Mouse (Mus musculus): ENCODE data around the gene Ercc2.

Gene Ercc2

DNA sequence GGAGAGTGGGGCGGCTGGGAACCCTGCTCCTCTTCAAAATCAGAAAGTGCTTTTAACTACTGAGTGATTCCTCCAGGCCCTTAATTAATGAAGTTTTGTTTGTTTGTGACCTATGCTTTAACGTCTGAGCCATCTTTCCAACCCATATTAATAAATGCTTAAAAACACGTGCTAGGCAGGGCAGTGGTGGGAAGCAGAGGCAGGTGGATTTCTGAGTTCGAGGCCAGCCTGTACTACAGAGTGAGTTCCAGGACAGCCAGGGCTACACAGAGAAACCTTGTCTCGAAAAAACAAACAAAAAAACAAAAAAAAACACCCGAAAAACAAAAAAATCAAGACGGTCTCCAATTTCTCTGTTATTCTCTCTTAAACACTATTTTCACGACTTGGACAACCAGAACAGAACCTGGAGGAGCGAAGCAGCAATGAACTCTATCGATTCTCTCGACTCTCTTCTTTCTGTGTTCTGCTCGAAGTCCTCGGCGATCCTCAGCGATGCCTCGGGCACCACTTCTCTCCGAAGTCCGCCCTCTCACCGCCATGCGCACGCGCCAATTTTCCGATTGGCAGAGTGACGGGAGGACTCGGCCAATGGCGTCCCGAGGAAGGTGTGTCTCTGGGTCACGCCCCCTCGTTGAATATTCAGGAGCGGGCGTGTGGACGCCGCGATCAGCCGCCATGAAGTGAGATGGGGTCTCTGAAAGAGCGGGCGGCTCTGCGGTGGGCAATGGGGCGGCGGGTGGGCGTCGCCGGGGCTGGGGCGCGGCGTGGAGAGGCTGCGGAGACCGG lies at the start of gene Ercc2:
TSS of gene Ercc2 (plus strand) at position 634 of the 789 bp plus-strand sequence.
- peak; percentile 98 for DNase-seq

DNA sequence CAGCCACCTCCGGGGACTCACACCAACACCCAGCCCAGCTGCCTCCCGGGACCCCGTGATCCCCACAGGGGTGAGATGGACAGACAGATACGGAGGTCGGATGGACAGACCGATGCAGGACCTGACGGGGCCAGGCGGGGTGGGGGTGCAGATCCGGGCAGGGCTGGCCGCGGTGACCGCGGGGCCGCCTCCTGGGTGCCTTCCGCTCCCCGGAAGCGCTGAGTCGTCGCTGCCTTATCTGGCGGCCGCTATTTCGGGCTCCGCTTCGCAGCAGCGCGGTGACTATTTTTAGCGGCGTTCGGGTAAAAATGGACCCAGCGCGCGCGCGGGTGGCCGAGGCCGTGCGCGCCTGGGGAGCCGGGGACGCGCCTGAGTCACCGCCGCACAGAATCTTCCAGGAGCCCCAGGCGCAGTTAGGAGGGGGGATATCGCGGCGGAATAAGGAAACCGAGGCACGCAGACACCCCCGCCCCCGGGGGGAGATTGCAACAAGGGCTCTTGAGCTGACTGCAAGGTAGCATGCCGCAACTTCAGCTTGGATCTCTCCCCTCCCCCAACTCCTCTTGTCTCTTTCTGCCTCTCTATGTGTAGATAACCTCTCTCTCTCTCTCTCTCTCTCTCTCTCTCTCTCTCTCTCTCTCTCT lies 49.0 kb upstream of the Ercc2 start:
- DNase-seq, result peak; percentile 24 to 42

DNA sequence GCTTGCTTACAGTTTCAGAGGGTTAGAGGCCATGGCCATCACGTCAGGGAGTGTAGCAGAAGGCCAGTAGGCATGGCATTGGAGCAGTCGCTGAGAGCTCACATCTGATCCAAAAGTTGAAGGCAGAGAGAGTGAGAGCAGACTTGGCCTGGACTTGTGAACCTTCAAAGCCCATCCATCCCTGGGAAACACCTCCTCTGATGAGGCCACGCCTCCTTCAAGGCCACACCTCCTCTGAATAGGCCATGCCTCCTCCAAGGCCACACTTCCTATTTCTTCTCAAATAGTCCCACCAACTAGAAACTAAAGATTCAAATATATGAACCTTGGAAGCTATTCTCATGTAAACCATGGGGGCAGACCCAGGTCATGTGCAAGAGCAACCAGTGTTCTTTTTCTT lies 46.2 kb upstream of the Ercc2 start:
- DNase-seq, result no peak

DNA sequence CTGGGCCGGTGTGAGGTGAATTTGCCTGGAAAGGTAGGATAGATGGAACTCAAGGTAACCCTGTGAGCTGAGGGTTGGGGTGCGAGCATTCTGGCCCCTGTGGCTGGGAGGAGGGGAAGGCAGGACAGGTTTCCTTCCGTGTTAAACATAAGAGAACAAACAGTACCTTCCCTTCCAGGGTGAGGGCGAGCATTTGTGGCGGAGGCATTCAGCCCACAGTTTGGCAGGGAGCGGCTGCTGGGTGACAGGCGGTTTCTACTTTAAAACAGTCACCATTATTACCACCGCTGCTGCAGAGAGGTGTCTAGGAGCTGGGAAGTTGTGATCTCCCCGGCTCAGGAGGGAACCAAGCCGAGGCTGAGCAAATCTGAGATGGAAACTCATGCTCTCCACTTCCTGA lies 44.7 kb upstream of the Ercc2 start:
- no peak for DNase-seq

DNA sequence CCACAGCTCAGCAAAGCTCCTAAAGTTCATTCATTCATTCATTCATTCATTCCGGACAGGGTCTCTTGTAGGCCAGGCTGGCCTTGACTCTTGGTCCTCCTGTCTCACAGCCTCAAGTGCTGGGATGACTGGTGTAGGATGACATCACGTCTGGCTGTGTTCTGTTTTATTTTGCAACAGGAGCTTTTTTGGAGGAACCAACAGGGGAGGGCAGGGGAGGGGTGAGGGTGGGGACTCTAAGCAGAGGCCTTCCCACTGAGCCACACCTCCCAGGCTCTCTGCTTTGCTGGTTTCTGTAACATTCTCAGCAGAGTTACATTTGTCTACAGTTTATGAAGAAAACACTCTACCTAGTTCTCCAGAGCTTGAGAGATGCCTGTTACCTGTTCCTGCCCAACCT lies 43.8 kb upstream of the Ercc2 start:
- DNase-seq, result no peak

DNA sequence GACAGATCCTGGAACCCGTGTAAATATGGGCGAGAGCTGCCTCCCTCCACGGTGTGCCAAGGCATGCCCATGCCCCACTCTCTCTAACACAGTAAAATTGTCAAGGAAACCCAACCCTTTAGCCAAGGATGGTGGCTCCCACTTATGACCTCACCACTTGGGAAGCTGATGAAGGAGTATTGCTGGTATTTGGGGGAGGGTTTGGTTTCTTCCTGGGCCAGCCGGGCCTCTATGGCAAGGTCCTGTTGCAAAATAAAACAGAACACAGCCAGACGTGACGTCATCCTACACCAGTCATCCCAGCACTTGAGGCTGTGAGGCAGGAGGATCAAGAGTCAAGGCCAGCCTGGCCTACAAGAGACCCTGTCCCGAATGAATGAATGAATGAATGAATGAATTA lies 43.2 kb upstream of the Ercc2 start:
- DNase-seq, result no peak

DNA sequence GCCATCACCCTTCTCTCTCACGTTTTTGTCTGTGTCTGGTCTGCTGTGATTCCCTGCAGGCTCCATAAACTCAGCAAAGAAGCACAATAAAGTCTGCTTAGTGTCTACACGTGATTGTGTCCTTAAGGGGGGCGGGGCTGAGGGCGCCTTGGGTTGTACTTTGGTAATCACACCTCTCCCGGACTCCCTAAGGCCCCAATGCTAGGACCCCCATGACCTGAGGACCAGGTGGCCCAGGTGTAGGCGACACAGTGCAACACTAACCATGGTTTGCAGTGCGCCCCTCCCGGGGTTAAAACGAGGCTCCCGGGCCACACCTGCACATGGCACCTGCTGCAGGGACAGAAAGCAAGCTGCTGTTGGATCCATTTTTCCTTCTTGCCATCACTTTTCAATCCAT lies 40.6 kb upstream of the Ercc2 start:
- DNase-seq, result no peak

DNA sequence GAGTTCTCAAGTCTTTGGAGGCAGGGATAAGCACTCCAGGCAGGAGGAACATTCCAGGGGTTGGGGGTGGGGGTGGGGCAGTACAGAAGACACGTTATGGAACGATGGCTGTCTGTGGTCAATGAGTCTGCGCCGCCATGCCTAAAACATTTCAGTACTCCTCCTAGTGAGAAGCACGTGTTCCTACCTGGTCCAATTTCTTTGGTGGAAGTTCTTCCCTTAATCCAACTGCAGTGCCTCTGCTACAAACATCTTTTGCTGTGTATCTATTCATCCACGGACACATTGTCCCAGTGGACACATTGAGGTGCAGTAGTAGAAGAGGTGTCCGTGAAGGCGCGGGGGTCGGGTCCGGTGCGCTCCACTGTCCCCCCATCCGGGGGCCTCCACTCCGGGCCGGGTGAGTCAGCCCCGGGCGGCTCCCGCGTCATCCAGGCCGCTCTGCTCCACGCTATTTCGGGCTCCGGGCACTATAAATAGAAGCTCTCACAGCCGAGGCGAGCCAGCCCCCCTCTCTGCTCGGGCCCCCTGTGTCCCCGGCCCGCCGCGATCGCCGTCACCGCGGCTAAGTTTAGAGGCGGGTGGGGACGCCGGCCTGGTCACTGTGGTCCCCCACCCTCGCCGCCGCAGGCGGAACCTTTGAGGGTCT lies 39.9 kb upstream of the Ercc2 start:
- DNase-seq, result no peak

DNA sequence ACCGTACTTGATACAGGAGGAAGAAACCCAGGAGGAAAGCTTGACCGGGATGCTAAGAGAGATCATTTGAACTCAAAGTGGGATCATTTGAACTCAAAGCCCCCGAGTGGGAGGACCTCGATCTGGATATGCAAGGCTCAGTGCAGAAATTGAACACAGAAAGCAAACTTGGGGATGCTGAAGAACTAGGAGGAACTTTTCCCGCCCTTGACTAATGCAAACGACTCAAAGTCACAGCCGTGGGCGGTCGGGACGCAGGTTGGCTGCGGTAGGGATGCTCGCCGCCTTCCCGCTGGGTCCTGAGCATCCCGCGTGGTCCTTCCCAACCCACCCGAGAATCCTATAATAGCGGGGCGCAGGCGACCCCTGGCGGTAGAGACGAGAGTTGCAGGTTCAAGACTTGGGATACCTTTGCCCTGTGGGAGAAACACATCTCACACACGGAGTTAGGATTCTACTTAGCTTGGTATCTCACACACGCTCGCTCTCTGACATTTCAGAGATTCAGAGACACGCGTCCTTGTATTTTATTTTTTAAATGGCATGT lies 39.3 kb upstream of the Ercc2 start:
- peak; percentile 59 to 62 for DNase-seq

DNA sequence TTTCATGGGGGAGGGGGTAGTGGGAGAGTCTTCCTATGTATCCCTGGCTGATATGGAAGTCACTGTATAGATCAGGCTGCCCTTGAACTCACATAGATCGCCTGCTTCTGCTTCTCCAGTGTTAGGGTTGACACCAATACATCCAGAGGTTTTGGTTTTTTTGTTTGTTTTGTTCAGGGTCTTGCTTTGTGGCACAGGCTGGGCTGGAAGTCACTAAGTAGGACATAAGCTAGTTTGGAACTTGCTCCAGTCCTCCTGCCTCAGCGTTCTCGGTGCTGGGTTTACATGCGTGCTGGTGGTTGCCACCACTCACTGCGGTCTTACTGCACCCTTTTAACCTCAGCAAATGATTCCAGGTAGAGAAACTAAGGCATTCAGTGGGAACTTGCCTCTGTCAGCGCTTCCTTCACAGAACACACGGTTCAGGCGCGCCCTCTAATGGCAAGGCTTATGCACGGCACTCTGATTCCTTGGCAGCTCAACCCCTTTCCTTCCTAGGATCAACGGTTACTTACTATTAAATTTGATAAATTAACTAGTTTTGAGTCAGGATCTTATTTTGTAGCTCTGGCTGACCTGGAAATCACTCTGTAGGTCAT lies 38.5 kb upstream of the Ercc2 start:
- DNase-seq, result peak in 1 of 2 experiments; percentile 35

DNA sequence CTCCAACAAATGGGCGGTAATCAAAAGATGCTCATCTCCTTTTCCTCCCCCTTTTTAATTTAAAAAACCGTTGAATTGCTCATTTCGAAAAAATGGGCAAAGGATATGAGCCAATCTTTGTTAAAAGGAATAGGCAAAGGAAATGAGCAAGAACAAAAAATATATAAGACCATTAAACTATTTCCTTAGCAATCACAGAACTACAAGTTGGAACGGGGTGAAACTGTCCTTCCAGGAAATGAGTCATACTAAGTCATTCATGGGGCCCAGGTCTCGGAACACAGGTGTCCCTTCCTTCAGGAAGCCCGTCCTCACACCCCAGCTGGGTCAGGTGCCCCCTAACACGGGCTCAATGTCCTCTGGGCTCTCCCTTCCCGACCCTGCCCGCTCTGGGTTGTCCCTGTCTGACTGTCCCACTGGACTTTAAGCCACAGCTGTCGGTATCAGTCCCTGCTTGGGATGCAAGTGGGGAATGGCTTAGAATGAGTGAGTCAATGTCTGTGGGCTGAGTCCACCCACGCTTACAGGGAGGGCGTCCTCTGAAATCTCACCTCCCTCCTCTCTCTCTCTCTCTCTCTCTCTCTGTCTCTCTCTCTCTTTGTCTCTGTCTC lies 37.5 kb upstream of the Ercc2 start, which contains the start of gene Ercc1:
TSS of gene Ercc1 (plus strand) at position 542 of the 611 bp plus-strand sequence.
- DNase-seq, result no peak

DNA sequence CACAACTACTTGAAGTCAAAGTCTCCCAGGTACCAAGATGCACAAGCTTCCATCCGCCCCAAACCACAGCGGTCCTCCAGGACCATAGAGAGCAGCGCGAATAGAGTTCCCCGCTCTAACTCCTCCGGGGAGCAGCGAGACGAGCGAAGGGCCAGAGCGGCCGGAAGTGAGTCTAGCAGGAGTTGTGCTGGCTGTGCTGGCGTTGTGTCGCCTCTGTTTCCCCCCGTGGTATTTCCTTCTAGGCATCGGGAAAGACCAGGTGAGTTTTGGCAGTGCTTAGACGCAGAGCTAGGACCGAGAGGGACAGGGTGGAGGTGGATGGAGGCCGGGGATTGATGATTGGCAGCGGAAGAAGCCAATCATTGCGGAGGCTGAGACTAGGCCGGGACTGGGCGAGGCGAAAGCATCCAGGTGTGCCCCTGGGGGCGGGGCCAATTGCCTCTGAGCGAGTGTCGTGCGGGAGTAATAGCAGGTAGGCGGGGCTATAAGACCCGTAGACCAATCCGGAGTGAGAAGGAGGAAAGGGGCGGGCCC lies 36.8 kb upstream of the Ercc2 start:
- peak; percentile 94 to 97 for DNase-seq

DNA sequence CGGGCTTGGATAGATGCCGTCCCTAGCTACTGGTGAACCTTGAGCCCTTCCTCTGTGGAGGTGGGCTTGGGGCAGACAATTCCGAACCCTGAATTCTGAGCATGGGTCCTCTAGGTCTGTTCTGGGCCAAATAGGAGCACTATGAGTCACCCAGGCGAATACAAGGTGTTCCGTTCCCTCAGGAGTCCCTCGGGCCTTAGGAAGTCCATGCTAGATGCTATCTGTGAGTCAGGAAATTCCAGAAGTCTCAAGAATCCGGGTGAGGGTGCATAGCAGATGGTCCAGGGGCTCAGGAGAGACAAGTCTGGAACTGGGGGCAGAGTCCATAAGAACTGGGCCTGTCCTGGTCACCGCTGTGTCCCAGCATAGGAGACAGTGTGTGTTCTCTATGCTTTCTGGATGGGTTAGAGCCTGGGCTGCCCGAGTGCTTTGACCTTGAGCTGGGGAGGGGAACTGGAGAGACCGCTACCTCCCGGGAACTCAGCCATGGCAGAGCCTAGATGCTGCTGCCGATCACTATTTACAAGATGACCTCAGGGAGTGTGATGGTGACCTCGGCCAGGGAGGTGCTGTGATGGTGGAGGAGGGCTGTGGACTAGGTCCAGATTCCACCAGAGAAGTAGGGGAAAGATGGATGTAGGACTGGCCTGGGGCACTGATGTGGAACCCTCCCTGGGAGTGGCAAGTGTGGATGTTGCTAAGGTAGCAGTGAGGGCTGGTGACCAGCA lies 32.5 kb upstream of the Ercc2 start:
- no peak for DNase-seq

DNA sequence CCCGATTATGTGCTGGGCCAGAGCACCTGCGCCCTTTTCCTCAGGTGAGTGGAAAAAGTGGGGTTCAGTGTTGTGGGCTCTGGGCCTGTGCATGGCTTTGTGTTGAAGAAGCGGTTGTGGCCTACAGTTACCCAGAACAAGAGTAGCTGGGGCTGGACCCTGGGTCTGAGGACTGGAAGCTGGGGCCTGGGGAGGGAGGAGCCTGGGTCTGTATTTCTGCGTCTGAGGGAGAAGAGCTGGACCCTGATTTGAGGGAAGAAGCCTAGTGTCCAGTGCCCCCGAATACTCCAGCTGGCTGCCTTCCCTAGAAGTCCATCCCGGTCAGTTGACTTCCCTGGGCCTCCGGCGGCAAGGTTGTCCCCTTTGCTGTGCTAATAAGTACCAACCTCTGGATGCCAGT lies 31.6 kb upstream of the Ercc2 start:
- DNase-seq, result no peak

DNA sequence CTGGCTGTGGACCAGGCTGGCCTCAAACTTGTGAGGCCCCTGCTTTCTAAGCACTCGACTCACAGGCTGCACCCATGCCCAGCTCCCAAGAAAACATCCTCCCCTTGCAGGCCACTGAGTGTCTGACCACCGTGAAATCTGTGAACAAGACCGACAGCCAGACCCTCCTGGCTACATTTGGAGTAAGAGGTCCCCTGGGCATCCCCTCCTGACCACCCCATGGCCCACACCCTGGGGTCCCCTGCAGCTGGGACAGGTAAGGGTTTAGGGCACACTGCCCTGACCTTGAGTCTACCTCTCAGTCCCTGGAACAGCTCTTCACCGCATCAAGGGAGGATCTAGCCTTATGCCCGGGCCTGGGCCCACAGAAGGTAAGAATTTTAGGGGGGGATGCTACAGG lies 26.8 kb upstream of the Ercc2 start:
- no peak for DNase-seq

DNA sequence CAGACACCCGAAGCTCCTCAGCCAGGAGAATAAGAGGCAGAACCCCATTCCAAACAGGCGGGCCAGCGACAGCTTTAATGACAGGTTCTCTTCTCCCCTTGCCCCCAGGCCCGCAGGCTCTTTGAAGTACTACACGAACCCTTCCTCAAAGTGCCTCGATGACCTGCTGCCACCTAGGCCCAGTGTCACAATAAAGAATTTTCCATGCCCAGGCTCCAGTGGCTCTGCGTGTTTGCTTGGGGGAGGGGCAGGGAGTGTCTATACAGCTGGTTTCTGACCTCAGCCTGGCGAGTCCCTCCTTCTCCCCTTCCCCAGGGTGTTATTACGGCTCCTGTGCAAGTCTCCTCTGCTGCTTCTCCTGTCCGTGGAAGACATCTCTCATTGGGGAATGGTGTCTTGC lies 25.5 kb upstream of the Ercc2 start:
- no peak for DNase-seq

DNA sequence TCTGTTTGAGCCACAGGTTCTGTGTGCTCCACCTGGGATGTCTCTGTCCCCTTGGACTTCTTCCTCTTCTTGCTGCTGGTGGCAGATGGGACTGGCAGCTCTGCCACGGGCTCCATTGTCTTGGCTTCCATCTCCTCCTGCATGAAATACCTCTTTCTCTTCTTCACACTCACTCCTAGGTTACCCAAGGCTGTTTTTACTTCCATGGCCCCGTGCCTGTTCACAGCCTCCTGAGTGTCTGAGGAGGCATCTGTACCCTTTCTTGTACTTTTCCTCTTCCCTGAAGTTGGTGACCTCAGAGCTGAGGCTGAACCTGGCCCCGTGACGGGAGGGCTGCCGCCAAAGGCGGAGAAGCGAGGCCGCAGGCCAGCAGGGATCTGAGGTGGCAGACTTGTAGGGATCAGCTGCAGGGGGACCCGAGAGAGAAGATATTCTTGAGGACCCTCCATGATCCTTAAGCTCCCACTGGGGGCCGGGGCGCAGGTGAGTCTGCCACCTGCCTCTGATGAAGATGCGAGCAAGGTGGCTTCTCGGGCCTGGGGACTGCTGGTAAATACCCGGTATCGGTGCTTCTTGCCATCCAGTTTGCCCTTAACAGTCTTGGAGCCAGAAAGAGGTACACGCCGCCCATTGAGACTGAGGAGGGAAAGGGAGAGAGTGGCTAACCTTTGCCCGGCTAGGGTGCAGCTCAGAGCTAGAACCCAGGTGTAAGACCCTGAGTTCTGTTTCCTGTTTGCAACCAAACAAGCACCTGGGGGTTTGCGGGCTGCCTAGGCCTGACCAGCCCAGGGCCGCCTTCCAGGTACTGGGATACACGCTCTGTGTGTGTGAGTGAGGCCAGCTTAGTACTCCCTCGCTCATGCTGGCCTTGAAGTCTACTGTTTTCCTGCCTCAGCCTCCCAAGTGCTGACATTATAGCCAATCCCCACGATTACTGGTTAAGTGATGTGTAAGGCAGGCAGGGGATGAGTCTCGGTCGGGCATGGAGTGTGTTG lies 24.1 kb upstream of the Ercc2 start:
- no peak for DNase-seq

DNA sequence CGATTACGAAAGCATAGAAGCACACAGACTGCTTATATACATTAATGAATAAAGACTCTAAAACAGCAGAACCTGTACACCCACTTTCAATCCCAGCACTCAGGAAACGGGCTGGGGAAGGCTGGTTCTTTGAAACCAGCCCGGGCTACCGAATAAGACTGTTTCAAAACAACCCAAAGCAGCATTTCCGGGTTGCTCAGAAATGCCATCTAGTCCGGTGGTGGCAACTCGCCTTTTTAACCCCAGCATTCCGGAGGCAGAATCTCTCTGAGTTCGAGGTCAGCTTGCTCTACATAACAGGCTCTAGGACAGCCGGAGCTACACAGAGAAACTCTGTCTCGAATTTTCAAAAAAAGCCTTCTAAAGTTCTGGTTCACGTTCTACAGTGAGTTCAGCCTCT lies 23.2 kb upstream of the Ercc2 start:
- DNase-seq, result no peak

DNA sequence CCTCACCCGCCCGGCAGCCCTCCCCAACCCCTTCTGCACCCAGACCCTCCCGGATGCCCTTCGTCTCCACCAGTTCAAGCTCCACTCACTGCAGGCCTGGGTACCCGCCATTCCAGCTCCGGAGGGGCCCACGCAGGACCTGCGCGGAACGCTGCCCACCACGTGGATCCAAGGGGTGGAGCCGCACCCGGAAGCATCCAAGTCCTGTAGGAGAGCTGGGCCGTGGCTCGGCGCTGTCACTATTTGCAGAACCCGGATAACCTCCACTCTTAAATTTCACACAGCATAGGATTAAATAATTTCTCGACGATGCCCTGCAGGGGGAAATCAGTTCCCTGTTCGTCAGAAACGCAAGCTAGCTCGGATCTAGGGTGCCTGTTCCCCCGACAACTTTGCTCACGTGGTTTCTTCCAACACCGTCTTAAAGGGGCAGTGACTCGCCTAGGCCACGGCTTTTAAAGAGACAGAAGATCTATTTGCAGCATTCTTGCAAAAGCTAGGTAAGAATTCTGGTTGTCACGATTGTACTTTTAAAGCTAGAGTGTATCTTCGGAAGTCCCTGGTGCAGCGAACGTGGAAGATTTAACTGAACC lies 22.4 kb upstream of the Ercc2 start, which contains the start of the genes Cd3eap and Ppp1r13l:
TSS of gene Cd3eap (minus strand) at position 185 of the 593 bp plus-strand sequence.
TSS of gene Ppp1r13l (plus strand) at position 451 of the 593 bp plus-strand sequence.
- peak; percentile 67 to 69 for DNase-seq

Data from thymus, adult 18-20 months (tissue).